Mouse (Mus musculus): ENCODE data around the gene Elmo3. TPM values are rescaled to one million over a fixed set of nuclear protein-coding genes. Genes with fewer than 3 reads are reported as not detected.

The Elmo3 gene
- total and polyA plus RNA-seq, 2 experiments from 2014 or later = 1.4 to 1.9 TPM

DNA sequence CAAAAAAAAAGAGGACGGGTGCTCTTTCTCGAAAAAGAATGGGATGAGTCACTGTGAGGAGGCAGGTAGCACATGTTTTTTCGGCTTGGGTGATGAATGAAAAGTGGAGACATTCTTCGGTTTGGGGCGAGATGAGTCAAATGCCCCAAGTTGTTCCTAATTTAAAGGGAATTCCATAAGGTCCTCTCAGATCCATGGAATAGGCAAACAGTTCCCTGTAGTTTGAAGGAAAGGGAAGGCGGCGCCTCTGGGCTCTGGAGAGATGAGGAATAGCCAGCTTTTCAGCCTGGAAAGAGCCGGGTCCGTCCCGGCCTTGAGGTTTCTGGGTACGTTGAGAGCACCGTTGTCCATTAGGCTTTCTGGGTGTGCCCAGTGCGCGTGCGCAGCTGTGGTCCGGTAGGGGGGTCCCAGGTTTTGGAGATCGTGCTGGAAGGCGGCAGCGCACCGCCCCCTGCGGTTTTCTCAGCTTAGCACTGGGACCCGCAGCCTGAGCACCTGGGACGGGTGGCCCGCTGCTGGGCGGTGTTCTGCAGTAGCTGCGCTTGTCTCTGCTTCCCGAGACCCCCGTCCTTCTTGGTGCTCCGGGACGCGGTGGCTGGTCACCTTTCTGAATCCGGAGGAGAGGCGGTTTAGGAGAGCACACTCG is 43.2 kb downstream of the Elmo3 start, which contains the start of gene Slc9a5:
Slc9a5 (plus strand) TSS at position 394 of the 646 bp plus-strand sequence.
- Histone ChIP-seq H3K4me3 (ENCODE audit: low read depth, low read length) (peak within 1 kb of the TSS; percentile 79), H3K4me1 (ENCODE audit: control insufficient read depth, insufficient read depth) (peaks cover 34% of the 10 kb centered on the region), H3K27me3 (ENCODE audit: control insufficient read depth, insufficient read depth, low read length) (no peaks in the 10 kb centered on the region), H3K36me3 (replicated peaks; ENCODE audit: control insufficient read depth, insufficient read depth, low read length) (no peaks in the 10 kb centered on the region), H3K9ac (replicated peaks; ENCODE audit: low read depth, low read length) (peak within 1 kb of the TSS; percentile 67), H3K4me2 (ENCODE audit: low read depth, low read length) (peak within 1 kb of the TSS; percentile 95), H3K27ac (ENCODE audit: low read depth) (peak within 1 kb of the TSS; percentile 76), H3K9me3 (replicated peaks; ENCODE audit: control insufficient read depth, low read length) (no peaks in the 10 kb centered on the region)
- ATAC-seq (ENCODE audit: insufficient read depth, low read depth) = no peak
- WGBS = under 1% methylated on average over 34 of the region's 34 CpGs
- TF ChIP-seq EP300 (IDR thresholded peaks at IDR 0.05; ENCODE audit: low read depth) (no peak), CTCF (IDR thresholded peaks at IDR 0.05; ENCODE audit: low read depth) (no peak)
- DNase-seq (ENCODE audit: low spot score) = no peak

DNA sequence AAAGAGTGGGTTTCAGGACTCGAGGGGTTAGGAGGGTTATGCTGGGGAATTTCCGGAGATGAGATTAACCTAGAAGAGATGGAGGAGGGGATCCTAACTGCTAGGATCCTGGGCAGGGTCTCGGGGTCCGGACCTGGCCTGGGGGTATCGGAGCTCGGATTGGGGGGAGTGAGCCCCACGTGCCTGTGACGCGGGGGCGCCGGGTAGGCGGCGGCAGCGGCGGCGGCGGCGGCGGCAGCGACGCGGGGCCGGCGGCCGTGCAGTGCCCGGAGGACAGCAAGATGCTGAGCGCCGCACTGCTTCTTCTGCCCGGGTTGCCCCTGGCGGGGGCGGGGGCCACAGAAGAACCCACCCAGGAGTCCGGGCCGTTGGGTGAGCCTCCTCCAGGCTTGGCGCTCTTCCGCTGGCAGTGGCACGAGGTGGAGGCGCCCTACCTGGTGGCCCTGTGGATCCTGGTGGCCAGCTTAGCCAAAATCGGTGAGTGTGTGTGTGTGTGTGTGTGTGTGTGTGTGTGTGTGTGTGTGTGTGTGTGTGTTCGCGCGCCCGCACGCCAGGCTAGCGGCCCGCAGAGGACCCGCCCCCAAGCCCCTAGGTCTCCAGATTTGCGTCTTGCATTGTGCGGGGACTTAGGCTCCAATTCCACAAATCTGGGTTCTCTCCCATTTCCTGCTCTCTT is 43.8 kb downstream of the Elmo3 start:
- no peaks in the 10 kb centered on the region for H3K27me3 ChIP-seq (ENCODE audit: control insufficient read depth, insufficient read depth, low read length)
- no peak overlapping the region for H3K27ac ChIP-seq (ENCODE audit: low read depth)
- H3K9ac ChIP-seq (replicated peaks; ENCODE audit: low read depth, low read length) = peak overlapping the region; percentile 47
- ATAC-seq (ENCODE audit: insufficient read depth, low read depth) (no peak), DNase-seq (ENCODE audit: low spot score) (no peak)
- H3K36me3 ChIP-seq (replicated peaks; ENCODE audit: control insufficient read depth, insufficient read depth, low read length) = no peaks in the 10 kb centered on the region
- 1% methylated on average over 35 of the region's 48 CpGs for WGBS
- no peak for TF ChIP-seq CTCF (IDR thresholded peaks at IDR 0.05; ENCODE audit: low read depth)
- no peak for TF ChIP-seq EP300 (IDR thresholded peaks at IDR 0.05; ENCODE audit: low read depth)
- peak overlapping the region; percentile 95 for H3K4me2 ChIP-seq (ENCODE audit: low read depth, low read length)
- peaks cover 34% of the 10 kb centered on the region for H3K4me1 ChIP-seq (ENCODE audit: control insufficient read depth, insufficient read depth)
- H3K9me3 ChIP-seq (replicated peaks; ENCODE audit: control insufficient read depth, low read length) = no peaks in the 10 kb centered on the region
- peak overlapping the region; percentile 79 for H3K4me3 ChIP-seq (ENCODE audit: low read depth, low read length)

DNA sequence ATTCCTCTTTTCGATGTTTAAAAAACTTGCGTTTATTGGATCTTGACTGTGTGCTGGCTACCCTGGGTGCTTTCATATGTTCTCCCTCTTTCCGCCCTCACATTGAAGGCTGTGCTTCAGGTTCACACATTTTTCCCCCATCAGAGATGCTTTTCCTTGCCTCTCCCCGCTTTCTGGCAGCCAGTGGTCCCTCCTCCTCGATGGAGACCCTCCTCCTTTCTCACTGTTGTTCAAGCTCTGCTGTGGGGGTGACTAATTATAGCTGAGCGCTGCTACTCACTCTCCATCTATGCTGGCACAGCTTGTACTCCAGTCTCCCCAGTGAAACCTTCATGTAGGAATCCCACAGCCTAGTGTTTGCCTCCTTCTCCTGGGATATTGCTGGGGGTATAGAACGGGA is 44.8 kb downstream of the Elmo3 start:
- DNase-seq (ENCODE audit: low spot score) = no peak
- WGBS = 21% methylated on average over 7 of the region's 7 CpGs
- Histone ChIP-seq H3K9ac (replicated peaks; ENCODE audit: low read depth, low read length) (no peak overlapping the region), H3K4me1 (ENCODE audit: control insufficient read depth, insufficient read depth) (peaks cover 28% of the 10 kb centered on the region), H3K36me3 (replicated peaks; ENCODE audit: control insufficient read depth, insufficient read depth, low read length) (no peaks in the 10 kb centered on the region), H3K4me3 (ENCODE audit: low read depth, low read length) (no peak overlapping the region), H3K4me2 (ENCODE audit: low read depth, low read length) (peak overlapping the region; percentile 95), H3K27ac (ENCODE audit: low read depth) (no peak overlapping the region), H3K27me3 (ENCODE audit: control insufficient read depth, insufficient read depth, low read length) (no peaks in the 10 kb centered on the region), H3K9me3 (replicated peaks; ENCODE audit: control insufficient read depth, low read length) (no peaks in the 10 kb centered on the region)
- TF ChIP-seq CTCF (IDR thresholded peaks at IDR 0.05; ENCODE audit: low read depth) = no peak
- TF ChIP-seq EP300 (IDR thresholded peaks at IDR 0.05; ENCODE audit: low read depth) = no peak
- ATAC-seq (ENCODE audit: insufficient read depth, low read depth) = no peak

DNA sequence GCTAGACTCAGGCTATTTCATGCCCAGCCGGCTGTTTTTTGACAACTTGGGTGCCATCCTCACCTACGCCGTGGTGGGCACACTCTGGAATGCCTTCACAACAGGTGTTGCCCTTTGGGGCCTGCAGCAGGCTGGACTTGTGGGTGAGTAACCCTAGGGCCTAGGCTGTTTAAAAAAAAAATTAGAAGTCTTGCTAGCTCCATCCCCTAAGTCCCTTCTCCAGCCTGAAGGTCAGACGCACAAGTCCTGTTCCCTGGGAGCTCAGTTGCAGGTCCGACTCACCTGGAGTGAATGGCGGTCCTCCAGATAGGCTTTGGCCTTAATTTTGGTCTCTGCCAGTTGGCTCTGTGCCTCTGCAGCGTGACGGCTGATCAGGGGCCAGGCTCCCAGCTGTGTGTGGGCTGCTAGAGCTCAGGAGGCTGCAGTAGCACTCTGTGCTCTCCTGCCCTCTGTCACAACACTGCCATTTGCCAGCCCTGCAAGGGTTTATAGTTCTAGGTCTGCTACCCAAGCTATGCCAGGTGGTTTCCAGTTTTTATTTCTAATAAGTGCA is 48.3 kb downstream of the Elmo3 start:
- DNase-seq (ENCODE audit: low spot score) (no peak), ATAC-seq (ENCODE audit: insufficient read depth, low read depth) (no peak; the same call in 1 of the 2 replicates)
- 61% methylated on average over 8 of the region's 8 CpGs for WGBS
- no peaks in the 10 kb centered on the region for H3K36me3 ChIP-seq (replicated peaks; ENCODE audit: control insufficient read depth, insufficient read depth, low read length)
- H3K27me3 ChIP-seq (ENCODE audit: control insufficient read depth, insufficient read depth, low read length) = no peaks in the 10 kb centered on the region
- H3K9me3 ChIP-seq (replicated peaks; ENCODE audit: control insufficient read depth, low read length) = no peaks in the 10 kb centered on the region
- H3K27ac ChIP-seq (ENCODE audit: low read depth) = no peak overlapping the region
- no peak overlapping the region for H3K4me2 ChIP-seq (ENCODE audit: low read depth, low read length)
- no peak overlapping the region for H3K4me3 ChIP-seq (ENCODE audit: low read depth, low read length)
- peaks cover 9% of the 10 kb centered on the region; the same call in 1 of the 2 replicates for H3K4me1 ChIP-seq (ENCODE audit: control insufficient read depth, insufficient read depth)
- H3K9ac ChIP-seq (replicated peaks; ENCODE audit: low read depth, low read length) = no peak overlapping the region
- TF ChIP-seq CTCF (IDR thresholded peaks at IDR 0.05; ENCODE audit: low read depth) = no peak
- TF ChIP-seq EP300 (IDR thresholded peaks at IDR 0.05; ENCODE audit: low read depth) = no peak

DNA sequence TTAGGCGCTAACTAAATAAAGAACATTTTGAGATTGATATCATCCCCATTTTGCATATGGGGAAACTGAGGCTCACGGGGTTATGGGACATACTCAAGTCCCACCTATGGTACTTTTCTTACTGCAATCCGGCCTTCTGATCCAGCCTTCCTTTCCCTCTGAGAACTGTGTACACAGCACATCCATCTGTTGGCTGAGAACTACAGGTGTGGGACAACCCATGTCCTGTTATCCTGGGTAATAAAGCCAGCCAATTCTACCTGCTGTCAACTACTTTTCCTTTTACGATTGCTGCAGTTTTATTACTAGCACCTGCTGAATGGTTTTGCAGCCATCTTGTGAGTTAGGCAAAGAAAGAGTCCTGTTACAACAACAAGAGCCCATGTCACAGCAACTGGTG is 49.1 kb downstream of the Elmo3 start:
- TF ChIP-seq EP300 (IDR thresholded peaks at IDR 0.05; ENCODE audit: low read depth) = no peak
- Histone ChIP-seq H3K27me3 (ENCODE audit: control insufficient read depth, insufficient read depth, low read length) (no peaks in the 10 kb centered on the region), H3K9me3 (replicated peaks; ENCODE audit: control insufficient read depth, low read length) (no peaks in the 10 kb centered on the region), H3K27ac (ENCODE audit: low read depth) (no peak overlapping the region), H3K36me3 (replicated peaks; ENCODE audit: control insufficient read depth, insufficient read depth, low read length) (no peaks in the 10 kb centered on the region), H3K9ac (replicated peaks; ENCODE audit: low read depth, low read length) (no peak overlapping the region), H3K4me1 (ENCODE audit: control insufficient read depth, insufficient read depth) (peaks cover 3% of the 10 kb centered on the region; the same call in 1 of the 2 replicates), H3K4me2 (ENCODE audit: low read depth, low read length) (no peak overlapping the region), H3K4me3 (ENCODE audit: low read depth, low read length) (no peak overlapping the region)
- WGBS = 91% methylated on average over 4 of the region's 4 CpGs
- no peak for ATAC-seq (ENCODE audit: insufficient read depth, low read depth)
- DNase-seq (ENCODE audit: low spot score) = no peak
